Mouse (Mus musculus) CH12.LX (cell line): ENCODE data around the gene Sstr2.

Experiments used
- CHD2 ChIP-seq: IDR thresholded peaks from 2 replicates; pipeline ENCODE4 v1.6.1; 2011; ENCODE audit warnings: low read length, improper control_type of control experiment
- CTCF ChIP-seq, 2 experiments: IDR thresholded peaks in 1 of 2; conservative IDR thresholded peaks in 1 of 2; 2 replicates each; pipeline ENCODE4 v1.5.1; 2011 to 2012; ENCODE audit warnings: low read depth in 2 of 2, low read length in 2 of 2, improper control_type of control experiment in 1 of 2, inconsistent platforms in 1 of 2, mild to moderate bottlenecking in 1 of 2, moderate library complexity in 1 of 2
- GABPA ChIP-seq: IDR thresholded peaks from 2 replicates; pipeline ENCODE4 v1.6.1; 2012; ENCODE audit warnings: low read depth, low read length, improper control_type of control experiment, inconsistent platforms; ENCODE audit not compliant: insufficient replicate concordance
- MAX ChIP-seq: IDR thresholded peaks from 2 replicates; pipeline ENCODE4 v1.6.1; 2011; ENCODE audit warnings: low read length, improper control_type of control experiment
- MAZ ChIP-seq: IDR thresholded peaks from 2 replicates; pipeline ENCODE4 v1.6.1; 2012; ENCODE audit warnings: low read depth, mild to moderate bottlenecking, inconsistent platforms, low read length, improper control_type of control experiment, moderate library complexity
- POLR2A ChIP-seq: IDR thresholded peaks from 2 replicates; pipeline ENCODE4 v1.6.1; 2011; ENCODE audit warnings: low read depth, mild to moderate bottlenecking, improper control_type of control experiment, low read length
- POLR2AphosphoS2 ChIP-seq: IDR thresholded peaks from 2 replicates; pipeline ENCODE4 v1.6.1; 2011; ENCODE audit warnings: low read depth, low read length, improper control_type of control experiment
- RAD21 ChIP-seq: IDR thresholded peaks from 2 replicates; pipeline ENCODE4 v1.6.1; 2011; ENCODE audit warnings: low read depth, mild to moderate bottlenecking, low read length, improper control_type of control experiment, moderate library complexity

DNA sequence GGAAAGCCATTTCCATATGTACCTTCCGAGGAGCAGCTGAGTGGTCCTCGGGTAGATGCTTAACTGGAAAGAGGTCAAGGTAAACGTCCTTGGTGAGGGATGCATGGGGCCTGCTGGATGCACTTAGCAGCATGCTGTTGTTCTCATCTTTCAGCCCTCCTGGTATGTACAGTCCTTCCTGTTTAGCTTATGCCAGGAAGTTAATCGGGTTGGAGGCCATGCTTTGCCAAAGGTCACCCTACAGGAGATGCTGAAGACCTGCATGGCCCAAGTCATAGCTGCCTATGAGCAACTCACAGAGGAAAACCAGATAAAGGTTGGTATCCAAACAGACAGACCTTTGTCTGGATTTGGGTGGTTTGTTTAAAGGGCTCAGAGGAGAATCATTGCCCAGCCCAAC, 38.1 kb downstream of the Sstr2 start:
- no peak for TF ChIP-seq POLR2A
- TF ChIP-seq RAD21: no peak
- TF ChIP-seq MAZ: no peak
- no peak for TF ChIP-seq MAX
- no peak for TF ChIP-seq CTCF (conservative IDR thresholded peaks at IDR 0.05 in 1 of 2, IDR thresholded peaks at IDR 0.05 in 1 of 2; ENCODE audit: low read depth in 2 of 2, low read length in 2 of 2)
- TF ChIP-seq POLR2AphosphoS2: no peak
- TF ChIP-seq GABPA: no peak
- TF ChIP-seq CHD2: no peak
